Mouse (Mus musculus) Patski (cell line): Measurements from ENCODE around the gene Shc1. TPM values are rescaled to one million over a fixed set of nuclear protein-coding genes. Genes with fewer than 3 reads are reported as not detected.

Experiments
- ATAC-seq: fragments of 100-300 bp; one replicate; pipeline ENCODE4 v1.8.0; 2021
- CTCF ChIA-PET: fragments of 350-600 bp; sonication (Branson Sonifier 250); formaldehyde crosslinking; loops from one replicate; lab custom pipeline; 2022; ENCODE audit warnings: inconsistent platforms; lab: Charles Lee
- POLR2A ChIA-PET: fragments of 350-600 bp; sonication (Branson Sonifier 250); formaldehyde crosslinking; loops from one replicate; lab custom pipeline; 2022; ENCODE audit warnings: antibody characterized with exemption, inconsistent platforms; lab: Charles Lee
- DNase-seq: peaks from one replicate; pipeline ENCODE4 v3.0.0-alpha.2; 2011; ENCODE audit warnings: low read depth, low spot score
- H3K27me3 ChIP-seq: fragments of 371-371 bp; one replicate; pipeline ENCODE4 v1.5.1; 2021
- CTCF ChIP-seq: fragments of 100-300 bp; IDR thresholded peaks from one replicate; pipeline ENCODE4 v1.5.1; 2021
- in situ Hi-C: fragments of 300-500 bp; cut with MboI; formaldehyde crosslinking; loops from 3 replicates; pipeline ENCODE4 v1.11.1; 2018; ENCODE audit warnings: low pct_unique_long_range_greater_than_20kb, mixed read lengths
- polyA plus RNA-seq: library from polyadenylated mRNA; unstranded; gene quantifications from one replicate; pipeline ENCODE4 v1.2.3, GENCODE M21; 2021

Shc1 gene
- polyA plus RNA-seq, 1 experiment from 2014 or later = 174 TPM

GRCm38 (mm10) chr3:89388901-89389740 lies 29.1 kb upstream of the Shc1 start:
- in situ Hi-C loops = no loop called here
- no peaks in the 10 kb centered on the region for H3K27me3 ChIP-seq
- ATAC-seq (no peak), DNase-seq (no peak)
- TF ChIP-seq CTCF = no peak
- POLR2A ChIA-PET = interaction anchor here (2.1 to 8.2 kb wide), 2 partner anchors 12 to 32 kb away, joined by 12 to 56 read pairs; no protein-coding TSS in a partner anchor
- CTCF ChIA-PET = interaction anchor here (0.7 to 1.5 kb wide), 4 partner anchors 9 to 27 kb away, joined by 3 to 4 read pairs (median 3); partner anchors contain the start of gene Dcst2

GRCm38 (mm10) chr3:89390111-89390515 lies 28.1 kb upstream of the Shc1 start:
- ATAC-seq = no peak
- no peaks in the 10 kb centered on the region for H3K27me3 ChIP-seq
- in situ Hi-C loops = no loop called here
- ChIA-PET POLR2A (interaction anchor here (0.8 to 8.2 kb wide), 4 partner anchors 8 to 39 kb away, joined by 3 to 56 read pairs (median 8); no protein-coding TSS in a partner anchor), CTCF (interaction anchor here (1.2 to 2.0 kb wide), 2 partner anchors 12 to 50 kb away, joined by 3 to 5 read pairs; no protein-coding TSS in a partner anchor)
- DNase-seq = no peak
- no peak for TF ChIP-seq CTCF

GRCm38 (mm10) chr3:89390699-89391662 lies 27.3 kb upstream of the Shc1 start:
- ATAC-seq (no peak), DNase-seq (no peak)
- H3K27me3 ChIP-seq = no peaks in the 10 kb centered on the region
- CTCF ChIA-PET = interaction anchor here (1.2 to 2.1 kb wide), 7 partner anchors 9 to 51 kb away, joined by 3 to 11 read pairs (median 5); no protein-coding TSS in a partner anchor
- no peak for TF ChIP-seq CTCF
- in situ Hi-C loops = no loop called here
- POLR2A ChIA-PET = interaction anchor here (0.5 to 8.2 kb wide), 13 partner anchors 9 to 690 kb away, joined by 3 to 56 read pairs (median 4); partner anchors contain the start of gene Flad1

- in situ Hi-C loops = no loop called here
- no peak for TF ChIP-seq CTCF
- no peak for DNase-seq
- POLR2A ChIA-PET = interaction anchor here (0.6 to 8.2 kb wide), 14 partner anchors 14 to 689 kb away, joined by 3 to 56 read pairs (median 4); partner anchors contain the start of genes Efna1 and Flad1
- ATAC-seq = no peak
- CTCF ChIA-PET = interaction anchor here (1.2 to 2.1 kb wide), 9 partner anchors 10 to 94 kb away, joined by 3 to 11 read pairs (median 5); no protein-coding TSS in a partner anchor
- H3K27me3 ChIP-seq = no peaks in the 10 kb centered on the region
These were observed 26.4 kb upstream of the Shc1 start for GRCm38 (mm10) chr3:89391663-89392511.

- in situ Hi-C loops = no loop called here
- DNase-seq (no peak), ATAC-seq (no peak)
- ChIA-PET CTCF (interaction anchor here (0.9 to 2.1 kb wide), 6 partner anchors 9 to 93 kb away, joined by 3 to 11 read pairs (median 4); partner anchors contain the start of gene Lenep), POLR2A (interaction anchor here (0.7 to 8.2 kb wide), 6 partner anchors 17 to 112 kb away, joined by 3 to 56 read pairs (median 6); partner anchors contain the start of gene Efna1)
- H3K27me3 ChIP-seq = no peaks in the 10 kb centered on the region
- TF ChIP-seq CTCF = no peak
These were observed 25.4 kb upstream of the Shc1 start for GRCm38 (mm10) chr3:89392871-89393311.

GRCm38 (mm10) chr3:89393605-89394004 lies 24.6 kb upstream of the Shc1 start:
- no peak for TF ChIP-seq CTCF
- in situ Hi-C loops = no loop called here
- POLR2A ChIA-PET = interaction anchor here (1.1 to 8.2 kb wide), 3 partner anchors 23 to 97 kb away, joined by 3 to 56 read pairs (median 13); no protein-coding TSS in a partner anchor
- CTCF ChIA-PET = interaction anchor here (0.9 to 1.9 kb wide), 5 partner anchors 9 to 92 kb away, joined by 3 to 6 read pairs (median 3); partner anchors contain the start of gene Lenep
- H3K27me3 ChIP-seq = no peaks in the 10 kb centered on the region
- ATAC-seq (peak; percentile 66), DNase-seq (peak; percentile 99)

GRCm38 (mm10) chr3:89394006-89394893 lies 24.0 kb upstream of the Shc1 start, which contains the start of gene Zbtb7b:
Gene Zbtb7b (minus strand): TSS chr3:89394776.
- H3K27me3 ChIP-seq = no peaks in the 10 kb centered on the region
- ChIA-PET POLR2A (interaction anchor here (0.6 to 8.2 kb wide), 8 partner anchors 16 to 96 kb away, joined by 3 to 56 read pairs (median 3); partner anchors contain the start of gene Flad1), CTCF (interaction anchor here (0.9 to 4.0 kb wide), 7 partner anchors 8 to 91 kb away, joined by 3 to 50 read pairs (median 4); partner anchors contain the start of gene Lenep)
- DNase-seq (peak; percentile 78), ATAC-seq (peak; percentile 48)
- no peak for TF ChIP-seq CTCF
- in situ Hi-C loops = no loop called here

GRCm38 (mm10) chr3:89394894-89395256 lies 23.4 kb upstream of the Shc1 start:
- CTCF ChIA-PET = interaction anchor here (1.3 to 4.0 kb wide), 3 partner anchors 13 to 62 kb away, joined by 4 to 50 read pairs (median 22); no protein-coding TSS in a partner anchor
- in situ Hi-C loops = no loop called here
- DNase-seq (peak; percentile 85), ATAC-seq (peak; percentile 6)
- TF ChIP-seq CTCF = no peak
- POLR2A ChIA-PET = interaction anchor here (0.6 to 8.2 kb wide), 8 partner anchors 12 to 89 kb away, joined by 3 to 56 read pairs (median 4); partner anchors contain the start of gene Flad1
- no peaks in the 10 kb centered on the region for H3K27me3 ChIP-seq
